Mouse (Mus musculus) hindbrain, embryonic 14.5 days (tissue): Measurements from ENCODE around the gene B3gnt8. TPM values are rescaled to one million over a fixed set of nuclear protein-coding genes. Genes with fewer than 3 reads are reported as not detected.
A peak's percentile ranks its signal among the peaks of the same experiment; 100 is the strongest.

ENCODE experiments used
- ATAC-seq: fragments of 200-750 bp; cut with Nextera tagmentation; 2 replicates; pipeline ENCODE4 v1.8.0; 2017; ENCODE audit warnings: moderate number of reproducible peaks, mild to moderate bottlenecking, moderate TSS enrichment, moderate library complexity; ENCODE audit not compliant: low FRiP score
- DNase-seq: peaks from one replicate; pipeline ENCODE4 v3.0.0-alpha.2; 2015; ENCODE audit warnings: low spot score
- H3K27ac ChIP-seq: fragments of 300-500 bp; sonication (generic); 2 replicates; pipeline ENCODE4 v1.5.1; 2014; ENCODE audit warnings: mild to moderate bottlenecking, moderate library complexity
- H3K27me3 ChIP-seq: fragments of 300-500 bp; sonication (generic); 2 replicates; pipeline ENCODE4 v1.6.1; 2014; ENCODE audit warnings: mild to moderate bottlenecking, low read length, mixed read lengths; ENCODE audit not compliant: control insufficient read depth, insufficient read depth
- H3K36me3 ChIP-seq: fragments of 300-500 bp; sonication (generic); replicated peaks from 2 replicates; pipeline ENCODE4 v1.6.1; 2014; ENCODE audit not compliant: control insufficient read depth, insufficient read depth
- H3K4me1 ChIP-seq: fragments of 300-500 bp; sonication (generic); replicated peaks from 2 replicates; pipeline ENCODE4 v1.6.1; 2014; ENCODE audit warnings: antibody characterized with exemption, low read length, mixed read lengths; ENCODE audit not compliant: control insufficient read depth, insufficient read depth
- H3K4me2 ChIP-seq: fragments of 300-500 bp; sonication (generic); replicated peaks from 2 replicates; pipeline ENCODE4 v1.6.1; 2014; ENCODE audit warnings: mild to moderate bottlenecking, moderate library complexity
- H3K4me3 ChIP-seq: fragments of 300-500 bp; sonication (generic); replicated peaks from 2 replicates; pipeline ENCODE4 v1.5.1; 2014; ENCODE audit warnings: mild to moderate bottlenecking, low read length
- H3K9ac ChIP-seq: fragments of 300-500 bp; sonication (generic); 2 replicates; pipeline ENCODE4 v1.6.1; 2014
- H3K9me3 ChIP-seq: fragments of 300-500 bp; sonication (generic); 2 replicates; pipeline ENCODE4 v1.6.1; 2016; ENCODE audit warnings: low read length; ENCODE audit not compliant: control insufficient read depth
- WGBS: fragments of 180-500 bp; shearing (Covaris S2); extraction: QIAGEN DNeasy Blood & Tissue Kit; methylation state at CpG from one replicate; pipeline ENCODE4 v1.1.7; 2014; 5-methylcytosine and 5-hydroxymethylcytosine counted together
- polyA plus RNA-seq: library from polyadenylated mRNA; unstranded; fragments of >200 nt; fragmentation: Nextera tagmentation; extraction: Ambion mirVana; gene quantifications from 2 replicates; pipeline ENCODE4 v1.2.1, GENCODE M21; 2014

B3gnt8 gene
- polyA plus RNA-seq, 1 experiment from 2014 or later: 0.43 TPM

DNA sequence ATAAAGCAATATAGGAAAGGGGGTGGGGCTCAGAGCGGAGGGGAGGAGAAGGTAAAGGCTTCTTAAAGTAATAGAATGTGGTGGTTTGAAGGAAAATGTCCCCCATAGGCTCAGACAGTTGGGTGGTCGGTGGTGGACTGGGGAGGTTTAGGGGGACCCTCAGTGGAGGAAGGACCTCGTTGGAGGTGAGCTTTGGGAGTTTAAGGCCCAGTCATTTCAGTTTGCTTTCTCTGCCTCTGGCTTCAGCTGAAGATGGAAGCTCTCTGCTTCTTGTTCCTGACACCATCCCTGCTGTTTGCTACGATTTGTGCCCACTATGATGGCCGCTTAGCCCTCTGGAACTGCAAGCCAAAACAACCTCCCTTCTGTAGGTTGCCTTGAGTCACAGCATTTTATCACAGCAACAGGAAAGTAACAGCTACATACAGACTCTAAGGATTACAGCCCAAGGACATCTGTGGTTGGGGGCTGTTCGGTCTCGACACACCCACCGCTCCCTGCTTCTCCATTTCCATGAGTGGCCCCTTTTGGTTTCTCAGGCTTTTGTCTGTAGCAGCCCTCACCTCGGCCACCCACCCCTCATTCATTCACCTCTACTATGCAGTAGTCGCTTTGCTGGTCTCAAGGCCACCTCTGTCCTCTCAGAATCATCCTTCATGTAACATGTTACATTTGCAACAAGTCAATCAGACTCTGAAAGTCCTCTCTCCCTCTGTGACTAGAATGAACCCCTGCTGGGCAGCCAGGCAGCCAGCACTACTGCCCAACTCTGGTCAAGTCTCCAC is 8.9 kb upstream of the B3gnt8 start:
- H3K27me3 ChIP-seq: no peaks in the 10 kb centered on the region
- peaks cover 15% of the 10 kb centered on the region; the same call in 1 of the 2 replicates for H3K36me3 ChIP-seq
- 84% methylated on average over 10 of the region's 10 CpGs for WGBS
- no peak overlapping the region for H3K4me2 ChIP-seq
- H3K4me1 ChIP-seq: peaks cover 5% of the 10 kb centered on the region; the same call in 1 of the 2 replicates
- H3K9ac ChIP-seq: no peak overlapping the region
- DNase-seq: no peak
- ATAC-seq: no peak
- no peak overlapping the region for H3K4me3 ChIP-seq
- H3K27ac ChIP-seq: no peak overlapping the region
- no peaks in the 10 kb centered on the region for H3K9me3 ChIP-seq

DNA sequence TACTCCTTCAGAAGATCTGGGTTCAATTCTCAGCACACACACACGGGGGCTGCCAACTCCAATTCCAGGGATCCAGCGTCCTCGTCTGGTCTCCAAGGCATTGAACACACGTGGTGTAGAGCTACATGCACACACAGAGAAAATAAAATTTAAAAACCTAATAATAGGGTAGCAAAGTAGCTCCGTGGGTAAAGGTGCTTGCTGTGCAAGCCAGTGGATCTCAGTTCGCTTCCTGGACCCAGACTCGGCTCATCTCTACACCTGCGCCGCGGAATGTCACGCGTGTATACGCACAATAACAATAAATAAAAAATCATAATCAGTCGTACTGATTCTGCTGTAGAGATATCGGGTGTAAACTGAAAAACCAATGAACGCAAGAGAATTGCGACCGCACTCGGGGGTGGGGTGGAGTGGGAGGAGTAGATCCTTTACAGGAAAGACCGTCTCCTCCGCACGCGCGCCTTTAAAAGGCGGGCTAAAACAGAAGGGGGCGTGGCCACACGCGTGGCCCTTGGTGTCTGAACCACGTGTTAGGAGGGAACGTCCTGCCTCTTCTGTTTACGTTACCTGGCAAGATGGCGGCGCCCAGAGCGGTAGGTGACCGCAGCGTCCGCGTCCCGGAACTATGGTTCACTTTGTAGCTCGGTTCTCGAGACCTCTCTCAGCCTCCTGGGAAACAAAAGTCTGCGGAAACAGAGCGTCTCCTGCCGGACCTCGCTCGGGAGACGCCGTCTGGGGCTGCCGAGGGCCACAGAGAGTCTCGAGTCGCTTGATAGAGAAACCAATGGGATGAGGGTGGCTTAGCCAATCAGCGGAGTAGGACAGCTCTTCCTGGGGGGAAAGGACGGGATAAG is 7.4 kb upstream of the B3gnt8 start, which contains the start of gene Dmac2:
TSS of gene Dmac2 (plus strand) at position 550 of the 857 bp plus-strand sequence.
- Histone ChIP-seq H3K4me3 (peak within 1 kb of the TSS; percentile 62), H3K4me2 (peak within 1 kb of the TSS; percentile 55), H3K36me3 (peaks cover 25% of the 10 kb centered on the region), H3K9me3 (no peaks in the 10 kb centered on the region), H3K27me3 (no peaks in the 10 kb centered on the region), H3K4me1 (peaks cover 5% of the 10 kb centered on the region; the same call in 1 of the 2 replicates), H3K27ac (no peak within 1 kb of the TSS), H3K9ac (peak within 1 kb of the TSS; percentile 62)
- 1% methylated on average over 53 of the region's 53 CpGs for WGBS
- peak; percentile 94 for DNase-seq
- peak; percentile 95 for ATAC-seq

DNA sequence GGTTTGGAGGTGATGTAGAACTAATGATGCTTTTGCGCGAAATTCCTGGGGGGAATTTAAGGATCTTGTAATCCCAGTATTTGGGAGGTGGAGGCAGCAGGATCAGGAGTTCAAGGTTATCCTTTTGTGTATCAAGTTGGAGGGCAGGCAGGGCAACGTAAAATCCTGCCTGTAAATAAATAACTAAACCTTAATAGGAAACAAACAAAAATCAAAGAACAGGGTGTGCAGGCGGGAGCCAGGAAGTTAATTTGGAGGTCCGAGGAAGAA is 6.8 kb upstream of the B3gnt8 start:
- Histone ChIP-seq H3K4me3 (peak overlapping the region; percentile 62), H3K27me3 (no peaks in the 10 kb centered on the region), H3K4me2 (peak overlapping the region; percentile 55), H3K27ac (no peak overlapping the region), H3K9ac (peak overlapping the region; percentile 62), H3K36me3 (peaks cover 29% of the 10 kb centered on the region), H3K4me1 (peaks cover 5% of the 10 kb centered on the region; the same call in 1 of the 2 replicates), H3K9me3 (no peaks in the 10 kb centered on the region)
- ATAC-seq (no peak), DNase-seq (no peak)
- WGBS: 25% methylated on average over 5 of the region's 5 CpGs

DNA sequence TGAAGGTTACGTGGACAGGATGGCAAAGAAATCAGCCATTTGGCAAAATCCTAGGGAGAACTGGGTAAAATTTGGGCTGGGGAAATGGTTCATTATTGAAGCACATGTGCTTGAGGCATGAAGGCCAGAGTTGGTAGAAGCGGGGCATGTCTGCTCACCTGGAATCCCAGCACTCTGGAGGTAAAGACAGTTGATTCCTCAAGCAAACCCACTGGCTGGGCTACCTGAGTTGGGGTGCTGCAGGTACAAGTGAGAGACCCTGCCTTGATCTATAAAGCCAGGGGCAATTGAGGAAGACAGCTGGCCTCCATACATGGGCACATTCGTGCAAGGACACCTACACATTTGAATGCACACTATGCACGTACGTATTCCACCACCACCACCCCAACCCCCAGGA is 6.4 kb upstream of the B3gnt8 start:
- H3K27me3 ChIP-seq: no peaks in the 10 kb centered on the region
- 95% methylated on average over 5 of the region's 5 CpGs for WGBS
- ATAC-seq: no peak
- H3K4me3 ChIP-seq: peak overlapping the region; percentile 62
- H3K27ac ChIP-seq: no peak overlapping the region
- no peak for DNase-seq
- no peaks in the 10 kb centered on the region for H3K9me3 ChIP-seq
- H3K9ac ChIP-seq: no peak overlapping the region
- H3K36me3 ChIP-seq: peaks cover 33% of the 10 kb centered on the region
- peak overlapping the region; percentile 55 for H3K4me2 ChIP-seq
- peaks cover 5% of the 10 kb centered on the region; the same call in 1 of the 2 replicates for H3K4me1 ChIP-seq

DNA sequence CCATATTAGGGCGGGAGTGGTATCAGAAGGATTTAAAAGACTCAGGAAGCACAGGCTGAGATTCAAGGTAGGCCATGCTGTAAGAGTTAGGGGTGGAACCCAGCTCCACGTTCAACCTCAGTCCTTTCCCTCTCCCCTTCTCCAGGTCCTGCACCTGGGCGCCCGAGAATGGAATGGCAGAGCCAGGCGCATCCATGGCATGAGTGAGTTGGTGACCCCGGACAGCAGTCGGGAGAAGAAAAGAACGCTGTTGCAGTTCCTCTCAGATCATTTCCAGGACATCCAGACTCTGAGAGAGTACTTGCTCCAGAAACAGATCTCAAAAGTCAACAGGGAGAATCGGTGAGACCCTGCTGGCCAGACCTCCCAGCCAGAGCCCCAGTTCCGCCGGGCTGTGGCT is 5.7 kb upstream of the B3gnt8 start:
- no peak for ATAC-seq
- Histone ChIP-seq H3K36me3 (peaks cover 37% of the 10 kb centered on the region), H3K27ac (no peak overlapping the region), H3K4me2 (no peak overlapping the region), H3K27me3 (no peaks in the 10 kb centered on the region), H3K4me1 (peaks cover 5% of the 10 kb centered on the region; the same call in 1 of the 2 replicates), H3K9me3 (no peaks in the 10 kb centered on the region), H3K4me3 (no peak overlapping the region), H3K9ac (no peak overlapping the region)
- WGBS: 87% methylated on average over 11 of the region's 11 CpGs
- no peak for DNase-seq

DNA sequence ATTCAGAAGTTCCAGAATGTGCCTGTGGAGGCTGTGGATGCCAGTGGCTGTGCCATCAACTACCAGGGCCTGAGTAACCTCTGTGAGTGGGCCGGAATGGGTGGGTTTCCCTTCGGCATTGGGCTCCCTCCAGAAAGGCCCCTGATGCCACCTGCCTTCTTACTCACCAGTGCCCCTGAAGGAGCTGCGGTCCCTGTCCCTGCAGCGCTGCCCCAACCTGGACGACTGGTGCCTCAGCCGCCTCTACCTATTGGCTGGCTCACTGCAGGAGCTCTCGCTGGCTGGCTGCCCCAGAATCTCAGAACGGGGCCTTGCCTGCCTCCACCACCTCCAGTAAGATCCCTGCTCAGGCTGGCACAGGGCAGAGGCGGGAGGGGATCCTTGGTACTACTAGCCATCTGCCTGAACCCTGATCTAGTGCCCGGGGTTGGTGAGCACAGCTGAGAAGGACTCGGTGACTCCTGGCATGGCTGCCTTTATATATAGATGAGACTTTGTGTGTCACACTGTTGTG is 2.5 kb upstream of the B3gnt8 start:
- 90% methylated on average over 11 of the region's 11 CpGs for WGBS
- H3K36me3 ChIP-seq: peaks cover 37% of the 10 kb centered on the region

DNA sequence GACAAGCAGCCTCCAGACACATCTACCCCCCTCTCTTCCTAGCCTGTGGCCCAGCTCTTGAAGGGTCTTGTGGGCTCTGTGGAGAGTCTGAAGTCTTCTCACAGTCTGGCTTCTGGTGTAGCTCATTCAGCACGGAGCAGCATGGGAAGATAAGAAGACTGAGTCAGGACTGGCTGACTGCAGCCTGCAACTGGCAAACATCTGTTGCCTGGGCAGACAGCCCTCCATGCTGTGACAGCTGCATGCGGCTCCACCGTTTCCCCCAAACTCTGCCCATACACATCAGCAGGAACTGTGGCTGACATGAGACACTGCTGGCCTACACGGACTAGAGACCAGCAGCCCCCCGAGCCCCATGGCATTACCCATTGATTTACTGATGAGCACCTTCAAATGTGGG is 1.6 kb upstream of the B3gnt8 start:
- Histone ChIP-seq H3K36me3 (peaks cover 39% of the 10 kb centered on the region), H3K4me3 (no peak overlapping the region), H3K4me2 (no peak overlapping the region), H3K9ac (no peak overlapping the region), H3K4me1 (peaks cover 12% of the 10 kb centered on the region; the same call in 1 of the 2 replicates), H3K9me3 (no peaks in the 10 kb centered on the region), H3K27ac (no peak overlapping the region), H3K27me3 (peaks cover 19% of the 10 kb centered on the region)
- DNase-seq (no peak), ATAC-seq (no peak)
- 89% methylated on average over 5 of the region's 5 CpGs for WGBS

More for the DNA sequence above, 2.5 kb upstream of the B3gnt8 start:
- no peaks in the 10 kb centered on the region for H3K9me3 ChIP-seq
- DNase-seq (no peak), ATAC-seq (no peak)
- H3K4me3 ChIP-seq: no peak overlapping the region
- peaks cover 16% of the 10 kb centered on the region for H3K27me3 ChIP-seq
- H3K4me2 ChIP-seq: no peak overlapping the region
- H3K9ac ChIP-seq: no peak overlapping the region
- no peak overlapping the region for H3K27ac ChIP-seq
- peaks cover 14% of the 10 kb centered on the region; the same call in 1 of the 2 replicates for H3K4me1 ChIP-seq

DNA sequence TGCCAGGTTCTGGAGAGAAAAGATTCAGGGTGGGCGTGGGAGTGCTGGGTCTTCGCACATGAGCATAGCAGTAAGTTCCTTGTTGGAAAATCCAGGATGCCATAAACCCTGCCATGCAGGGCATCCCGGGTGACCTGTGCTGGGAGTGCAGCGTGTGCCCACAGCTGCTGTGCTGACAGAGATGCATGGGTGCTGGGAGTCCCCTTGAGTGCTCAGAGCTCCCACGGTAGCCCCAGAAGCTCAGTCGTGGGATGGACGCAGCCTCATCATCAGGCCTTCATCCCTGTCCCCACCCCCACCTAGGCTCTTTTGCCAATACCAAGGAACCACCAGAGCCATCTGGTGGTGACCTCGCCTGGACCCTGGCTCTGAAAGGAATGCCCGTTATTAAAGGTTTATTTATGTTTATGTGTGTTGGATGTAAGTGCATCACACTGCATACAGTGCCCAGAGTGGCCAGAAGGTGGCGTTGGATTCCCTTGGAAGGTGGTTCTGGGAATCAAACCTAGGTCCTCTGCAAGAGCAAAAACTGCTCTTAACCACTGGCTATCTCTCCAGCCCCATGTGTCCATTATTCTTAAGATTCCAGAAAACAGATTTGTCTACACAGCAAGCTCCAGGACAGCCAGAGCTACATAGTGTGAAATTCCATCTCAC is 732 bp upstream of the B3gnt8 start:
- Histone ChIP-seq H3K4me1 (peaks cover 9% of the 10 kb centered on the region; the same call in 1 of the 2 replicates), H3K4me3 (no peak overlapping the region), H3K4me2 (no peak overlapping the region), H3K9me3 (no peaks in the 10 kb centered on the region), H3K9ac (no peak overlapping the region), H3K36me3 (peaks cover 48% of the 10 kb centered on the region), H3K27me3 (peaks cover 19% of the 10 kb centered on the region), H3K27ac (no peak overlapping the region)
- no peak for ATAC-seq
- DNase-seq: no peak
- WGBS: 79% methylated on average over 10 of the region's 10 CpGs
